Mouse (Mus musculus) spleen, adult 2 months (tissue): ENCODE measurements at regions not wholly inside any gene's neighbourhood (a gene's known extent, or its start where the extent isn't known, plus 50 kb on each side); places are given as distances from the start of the nearest gene placed in this dataset.

Experiments
- DNase-seq, 2 experiments: peaks; one replicate each; pipeline versions ENCODE4 v3.0.0 to v3.0.0-alpha.2; 2012 to 2021; ENCODE audit warnings: low spot score in 2 of 2, low read depth in 1 of 2
- H3K27ac ChIP-seq: fragments of 200-500 bp; 2 replicates; pipeline ENCODE4 v1.5.1; 2012; ENCODE audit warnings: low read length, inconsistent platforms; ENCODE audit not compliant: insufficient read depth
- H3K27me3 ChIP-seq: fragments of 200-500 bp; 2 replicates; pipeline ENCODE4 v1.6.1; 2012; ENCODE audit warnings: mild to moderate bottlenecking, moderate library complexity, low read length, inconsistent platforms; ENCODE audit not compliant: control insufficient read depth, insufficient read depth
- H3K36me3 ChIP-seq: fragments of 200-500 bp; 2 replicates; pipeline ENCODE4 v1.6.1; 2012; ENCODE audit warnings: mild to moderate bottlenecking, low read length, inconsistent platforms; ENCODE audit not compliant: control insufficient read depth, insufficient read depth
- H3K4me1 ChIP-seq: fragments of 200-500 bp; 2 replicates; pipeline ENCODE4 v1.6.1; 2011; ENCODE audit warnings: inconsistent platforms; ENCODE audit not compliant: control insufficient read depth, insufficient read depth, insufficient read length
- H3K4me3 ChIP-seq: fragments of 200-500 bp; 2 replicates; pipeline ENCODE4 v1.5.1; 2011; ENCODE audit warnings: mild to moderate bottlenecking, inconsistent platforms; ENCODE audit not compliant: insufficient read depth, insufficient read length; ENCODE audit errors: extremely low read depth
- CTCF ChIP-seq: fragments of 200-500 bp; IDR thresholded peaks from 2 replicates; pipeline ENCODE4 v1.5.1; 2011; ENCODE audit warnings: mild to moderate bottlenecking, inconsistent platforms; ENCODE audit not compliant: insufficient read depth, insufficient read length, insufficient replicate concordance; ENCODE audit errors: extremely low read depth
- POLR2A ChIP-seq: fragments of 200-500 bp; IDR thresholded peaks from 2 replicates; pipeline ENCODE4 v1.6.1; 2011; ENCODE audit warnings: low read depth, low read length, inconsistent platforms
- WGBS: fragments of 180-500 bp; shearing (Covaris S2); methylation state at CpG from one replicate; pipeline ENCODE4 v1.1.7; 2018; 5-methylcytosine and 5-hydroxymethylcytosine counted together

GRCm38 (mm10) chr12:54334491-54335132 lies 131.0 kb upstream of the Egln3 start:
- Histone ChIP-seq H3K27ac (no peak overlapping the region), H3K27me3 (no peaks in the 10 kb centered on the region), H3K36me3 (no peaks in the 10 kb centered on the region), H3K4me1 (no peaks in the 10 kb centered on the region), H3K4me3 (no peak overlapping the region)
- TF ChIP-seq CTCF (no peak), POLR2A (no peak)
- 69% methylated on average over 9 of the region's 9 CpGs for WGBS
- DNase-seq, result no peak

- WGBS, result 82% methylated on average over 14 of the region's 14 CpGs
- H3K27me3 ChIP-seq, result no peaks in the 10 kb centered on the region
- no peak for TF ChIP-seq POLR2A
- TF ChIP-seq CTCF, result no peak
- no peak overlapping the region for H3K4me3 ChIP-seq
- H3K36me3 ChIP-seq, result no peaks in the 10 kb centered on the region
- H3K27ac ChIP-seq, result no peak overlapping the region
- DNase-seq, result no peak
- no peaks in the 10 kb centered on the region for H3K4me1 ChIP-seq
These were observed 130.1 kb upstream of the Egln3 start for GRCm38 (mm10) chr12:54333632-54334321.

- no peaks in the 10 kb centered on the region; the same call in 1 of the 2 replicates for H3K4me1 ChIP-seq
- no peak overlapping the region for H3K27ac ChIP-seq
- no peak for TF ChIP-seq POLR2A
- no peak for TF ChIP-seq CTCF
- H3K27me3 ChIP-seq, result no peaks in the 10 kb centered on the region
- no peaks in the 10 kb centered on the region for H3K36me3 ChIP-seq
- H3K4me3 ChIP-seq, result no peak overlapping the region
- 81% methylated on average over 1 of the region's 1 CpGs for WGBS
- no peak for DNase-seq
These were observed 123.8 kb upstream of the Egln3 start for GRCm38 (mm10) chr12:54327483-54327882.

GRCm38 (mm10) chr12:54326571-54326970 lies 122.9 kb upstream of the Egln3 start:
- no peaks in the 10 kb centered on the region; the same call in 1 of the 2 replicates for H3K4me1 ChIP-seq
- no peaks in the 10 kb centered on the region for H3K27me3 ChIP-seq
- TF ChIP-seq POLR2A (no peak), CTCF (no peak)
- H3K36me3 ChIP-seq, result no peaks in the 10 kb centered on the region
- WGBS, result 91% methylated on average over 7 of the region's 7 CpGs
- no peak for DNase-seq
- no peak overlapping the region for H3K4me3 ChIP-seq
- H3K27ac ChIP-seq, result no peak overlapping the region

GRCm38 (mm10) chr12:54320533-54320932 lies 116.9 kb upstream of the Egln3 start:
- H3K27ac ChIP-seq, result no peak overlapping the region
- no peak overlapping the region for H3K4me3 ChIP-seq
- WGBS, result 94% methylated on average over 5 of the region's 5 CpGs
- H3K27me3 ChIP-seq, result no peaks in the 10 kb centered on the region
- no peak for DNase-seq
- TF ChIP-seq POLR2A (no peak), CTCF (no peak)
- peaks cover 6% of the 10 kb centered on the region; the same call in 1 of the 2 replicates for H3K4me1 ChIP-seq
- H3K36me3 ChIP-seq, result no peaks in the 10 kb centered on the region

- Histone ChIP-seq H3K36me3 (no peaks in the 10 kb centered on the region), H3K27ac (no peak overlapping the region), H3K4me1 (peaks cover 13% of the 10 kb centered on the region), H3K27me3 (no peaks in the 10 kb centered on the region), H3K4me3 (no peak overlapping the region)
- no peak for DNase-seq
- 19% methylated on average over 16 of the region's 16 CpGs for WGBS
- TF ChIP-seq CTCF, result no peak
These were observed 113.4 kb upstream of the Egln3 start for GRCm38 (mm10) chr12:54316980-54317471.

- TF ChIP-seq CTCF, result no peak
- no peak for TF ChIP-seq POLR2A
- no peak for DNase-seq
- WGBS, result 85% methylated on average over 15 of the region's 15 CpGs
These were observed 112.5 kb upstream of the Egln3 start for GRCm38 (mm10) chr12:54316066-54316567.

More at GRCm38 (mm10) chr12:54316066-54316567, 112.5 kb upstream of the Egln3 start:
- H3K36me3 ChIP-seq, result no peaks in the 10 kb centered on the region
- H3K27ac ChIP-seq, result no peak overlapping the region
- H3K27me3 ChIP-seq, result no peaks in the 10 kb centered on the region
- H3K4me1 ChIP-seq, result peaks cover 13% of the 10 kb centered on the region
- H3K4me3 ChIP-seq, result no peak overlapping the region
